Mouse (Mus musculus) hindbrain, postnatal 0 days (tissue): Measurements from ENCODE around the gene Rpl27a. TPM values are rescaled to one million over a fixed set of nuclear protein-coding genes. Genes with fewer than 3 reads are reported as not detected.

Experiments
- ATAC-seq: fragments of 200-750 bp; cut with Nextera tagmentation; 2 replicates; pipeline ENCODE4 v1.8.0; 2017; ENCODE audit warnings: mild to moderate bottlenecking, moderate TSS enrichment, moderate library complexity
- DNase-seq: peaks from one replicate; pipeline ENCODE4 v3.0.0-alpha.2; 2015; ENCODE audit warnings: low spot score
- H3K27ac ChIP-seq: fragments of 300-500 bp; sonication (generic); 2 replicates; pipeline ENCODE4 v1.5.1; 2014; ENCODE audit warnings: mild to moderate bottlenecking
- H3K27me3 ChIP-seq: fragments of 300-500 bp; sonication (generic); 2 replicates; pipeline ENCODE4 v1.6.1; 2014; ENCODE audit warnings: low read length, mixed read lengths; ENCODE audit not compliant: insufficient read depth
- H3K36me3 ChIP-seq: fragments of 300-500 bp; sonication (generic); 2 replicates; pipeline ENCODE4 v1.6.1; 2014; ENCODE audit warnings: low read length, mixed read lengths; ENCODE audit not compliant: insufficient read depth
- H3K4me1 ChIP-seq: fragments of 300-500 bp; sonication (generic); 2 replicates; pipeline ENCODE4 v1.6.1; 2014; ENCODE audit warnings: antibody characterized with exemption, low read length, mixed read lengths; ENCODE audit not compliant: insufficient read depth
- H3K4me2 ChIP-seq: fragments of 300-500 bp; sonication (generic); 2 replicates; pipeline ENCODE4 v1.6.1; 2014; ENCODE audit warnings: low read depth, mild to moderate bottlenecking, low read length, moderate library complexity, mixed read lengths
- H3K4me3 ChIP-seq: fragments of 300-500 bp; sonication (generic); 2 replicates; pipeline ENCODE4 v1.5.1; 2014; ENCODE audit warnings: low read length
- H3K9ac ChIP-seq: fragments of 300-500 bp; sonication (generic); replicated peaks from 2 replicates; pipeline ENCODE4 v1.6.1; 2014; ENCODE audit warnings: mild to moderate bottlenecking, low read length, moderate library complexity, mixed read lengths
- H3K9me3 ChIP-seq: fragments of 300-500 bp; sonication (generic); 2 replicates; pipeline ENCODE4 v1.6.1; 2016; ENCODE audit warnings: low read length, mixed read lengths
- CTCF ChIP-seq: IDR thresholded peaks from 2 replicates; pipeline ENCODE4 v1.5.1; 2016; ENCODE audit warnings: antibody characterized with exemption, control low read depth, low read depth
- WGBS: fragments of 180-500 bp; shearing (Covaris S2); extraction: QIAGEN DNeasy Blood & Tissue Kit; methylation state at CpG from one replicate; pipeline ENCODE4 v1.1.7; 2014; 5-methylcytosine and 5-hydroxymethylcytosine counted together
- polyA plus RNA-seq: library from polyadenylated mRNA; unstranded; fragments of >200 nt; fragmentation: Nextera tagmentation; extraction: Ambion mirVana; gene quantifications from 2 replicates; pipeline ENCODE4 v1.2.1, GENCODE M21; 2015
- total RNA-seq: library from RNA; depleted of rRNA; stranded (reverse); fragments of >200 nt; gene quantifications from 2 replicates; pipeline ENCODE4 v1.2.3, GENCODE M21; 2014

Gene Rpl27a
- total and polyA plus RNA-seq, 2 experiments from 2014 or later: 100 to 337 TPM

- DNase-seq (no peak), ATAC-seq (no peak)
- WGBS: 45% methylated on average over 8 of the region's 8 CpGs
- Histone ChIP-seq H3K4me2 (no peak overlapping the region), H3K4me3 (no peak overlapping the region), H3K4me1 (peaks cover 6% of the 10 kb centered on the region; the same call in 1 of the 2 replicates), H3K27ac (no peak overlapping the region), H3K36me3 (no peaks in the 10 kb centered on the region), H3K9ac (no peak overlapping the region), H3K9me3 (no peaks in the 10 kb centered on the region), H3K27me3 (no peaks in the 10 kb centered on the region)
- TF ChIP-seq CTCF: no peak
Observed at GRCm38 (mm10) chr7:109561466-109562153, 42.7 kb downstream of the Rpl27a start.

- DNase-seq (no peak), ATAC-seq (no peak)
- Histone ChIP-seq H3K4me3 (no peak overlapping the region), H3K27ac (no peak overlapping the region), H3K9ac (no peak overlapping the region), H3K9me3 (no peaks in the 10 kb centered on the region), H3K27me3 (no peaks in the 10 kb centered on the region), H3K36me3 (no peaks in the 10 kb centered on the region), H3K4me2 (no peak overlapping the region), H3K4me1 (peaks cover 6% of the 10 kb centered on the region; the same call in 1 of the 2 replicates)
- WGBS: 44% methylated on average over 4 of the region's 4 CpGs
- no peak for TF ChIP-seq CTCF
Observed at GRCm38 (mm10) chr7:109562154-109562599, 43.2 kb downstream of the Rpl27a start.

DNA sequence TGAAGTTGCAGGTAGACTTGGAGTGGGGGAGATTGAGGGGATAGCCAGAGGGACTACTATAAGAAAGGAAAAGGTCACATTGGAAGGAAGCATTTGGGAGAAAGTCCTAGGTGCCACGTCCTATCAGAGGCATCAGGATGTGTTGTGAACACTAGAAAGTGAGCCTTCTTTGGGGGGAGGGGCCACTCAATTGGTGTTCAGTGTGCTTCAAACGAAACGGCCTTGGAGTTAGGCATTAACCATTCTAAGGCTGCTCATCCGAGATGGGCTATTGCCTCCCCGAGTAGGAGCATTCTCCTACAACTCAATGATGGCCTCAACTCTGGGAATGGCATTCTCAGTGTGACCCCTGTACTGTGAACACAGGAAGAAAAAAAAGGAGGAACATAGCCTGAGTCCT lies 43.7 kb downstream of the Rpl27a start:
- Histone ChIP-seq H3K4me3 (no peak overlapping the region), H3K27ac (no peak overlapping the region), H3K9ac (no peak overlapping the region), H3K4me2 (no peak overlapping the region), H3K27me3 (no peaks in the 10 kb centered on the region), H3K9me3 (no peaks in the 10 kb centered on the region), H3K36me3 (no peaks in the 10 kb centered on the region), H3K4me1 (peaks cover 6% of the 10 kb centered on the region; the same call in 1 of the 2 replicates)
- no peak for DNase-seq
- WGBS: 68% methylated on average over 5 of the region's 5 CpGs
- no peak for ATAC-seq
- TF ChIP-seq CTCF: no peak

GRCm38 (mm10) chr7:109563775-109564362 lies 44.9 kb downstream of the Rpl27a start:
- H3K4me3 ChIP-seq: no peak overlapping the region
- no peaks in the 10 kb centered on the region for H3K9me3 ChIP-seq
- 74% methylated on average over 4 of the region's 4 CpGs for WGBS
- peaks cover 6% of the 10 kb centered on the region; the same call in 1 of the 2 replicates for H3K4me1 ChIP-seq
- no peak overlapping the region for H3K27ac ChIP-seq
- H3K36me3 ChIP-seq: no peaks in the 10 kb centered on the region
- no peak overlapping the region for H3K4me2 ChIP-seq
- DNase-seq (no peak), ATAC-seq (no peak)
- no peaks in the 10 kb centered on the region for H3K27me3 ChIP-seq
- no peak overlapping the region for H3K9ac ChIP-seq
- TF ChIP-seq CTCF: no peak

- Histone ChIP-seq H3K9me3 (no peaks in the 10 kb centered on the region), H3K4me3 (no peak overlapping the region), H3K9ac (no peak overlapping the region), H3K4me2 (no peak overlapping the region), H3K36me3 (no peaks in the 10 kb centered on the region), H3K4me1 (peaks cover 6% of the 10 kb centered on the region; the same call in 1 of the 2 replicates), H3K27ac (no peak overlapping the region), H3K27me3 (no peaks in the 10 kb centered on the region)
- no peak for DNase-seq
- no peak for TF ChIP-seq CTCF
- no peak for ATAC-seq
Observed at GRCm38 (mm10) chr7:109566327-109566726, 47.4 kb downstream of the Rpl27a start.

- H3K36me3 ChIP-seq: no peaks in the 10 kb centered on the region
- H3K9ac ChIP-seq: no peak overlapping the region
- H3K9me3 ChIP-seq: no peaks in the 10 kb centered on the region
- no peak overlapping the region for H3K4me2 ChIP-seq
- ATAC-seq: no peak
- DNase-seq: no peak
- H3K4me3 ChIP-seq: no peak overlapping the region
- no peak for TF ChIP-seq CTCF
- no peak overlapping the region for H3K27ac ChIP-seq
- no peaks in the 10 kb centered on the region for H3K27me3 ChIP-seq
- H3K4me1 ChIP-seq: no peaks in the 10 kb centered on the region
- 70% methylated on average over 11 of the region's 11 CpGs for WGBS
Observed at GRCm38 (mm10) chr7:109566841-109567768, 48.2 kb downstream of the Rpl27a start.
